Mouse (Mus musculus) cerebellum, adult 2 months (tissue): ENCODE measurements around the gene Limch1.

Source experiments
- CTCF ChIP-seq: fragments of 200-500 bp; IDR thresholded peaks from 2 replicates; pipeline ENCODE4 v1.5.1; 2011; ENCODE audit warnings: low read depth, mild to moderate bottlenecking, control low read depth, low read length, moderate library complexity, borderline replicate concordance; ENCODE audit not compliant: insufficient read depth
- POLR2A ChIP-seq: fragments of 200-500 bp; IDR thresholded peaks from 2 replicates; pipeline ENCODE4 v1.6.1; 2011; ENCODE audit warnings: low read length, control low read depth, borderline replicate concordance; ENCODE audit not compliant: insufficient read depth

DNA sequence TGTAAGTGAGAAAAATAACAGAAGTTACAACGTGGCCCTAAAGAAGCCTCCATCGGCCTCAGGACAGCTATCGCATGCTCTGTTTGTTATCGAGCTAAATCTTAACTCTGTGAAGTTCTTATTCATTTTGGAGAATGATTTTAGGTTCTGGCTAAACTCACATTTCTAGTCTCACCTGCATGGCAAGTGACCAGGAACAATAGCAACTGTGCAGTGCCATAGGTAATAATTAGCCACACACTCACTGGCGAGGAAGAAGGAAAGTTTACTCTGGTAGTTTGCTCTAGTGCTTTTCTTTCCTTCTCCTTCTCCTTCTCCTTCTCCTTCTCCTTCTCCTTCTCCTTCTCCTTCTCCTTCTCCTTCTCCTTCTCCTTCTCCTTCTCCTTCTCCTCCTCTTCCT lies 209.6 kb downstream of the Limch1 start:
- TF ChIP-seq POLR2A: no peak
- TF ChIP-seq CTCF: no peak
